Mouse (Mus musculus): ENCODE data around the gene Mrgpre. TPM values are rescaled to one million over a fixed set of nuclear protein-coding genes. Genes with fewer than 3 reads are reported as not detected.

Gene Mrgpre
- polyA plus RNA-seq, 1 experiment from 2014 or later = 1.4 TPM

DNA sequence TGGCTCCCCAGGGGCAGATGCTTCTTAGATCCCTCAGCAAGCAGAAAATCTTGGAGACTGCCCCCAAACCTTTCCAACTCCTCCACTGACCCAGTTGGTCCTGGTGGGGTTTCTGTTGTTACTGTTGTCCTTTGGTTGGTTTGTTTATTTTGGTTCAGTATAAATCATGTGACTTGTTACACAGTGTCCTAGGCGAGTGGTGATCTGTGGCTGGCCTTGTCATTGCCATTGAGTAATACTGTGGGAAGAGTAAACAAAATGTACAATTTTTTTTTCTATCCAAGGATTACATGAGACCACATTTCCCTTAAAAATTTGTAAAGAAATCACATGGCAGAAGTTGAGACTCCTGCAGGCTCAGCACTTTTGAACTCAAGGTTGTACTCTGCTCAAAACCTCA is 14.8 kb downstream of the Mrgpre start:
- no peak for ATAC-seq (replicated peaks; ENCODE audit: insufficient number of reproducible peaks, insufficient read depth, low FRiP score, low read depth)
- no peak overlapping the region for H3K4me2 ChIP-seq
- no peaks in the 10 kb centered on the region for H3K4me1 ChIP-seq (replicated peaks)
- no peak overlapping the region for H3K4me3 ChIP-seq
- H3K27ac ChIP-seq = no peak overlapping the region
- no peaks in the 10 kb centered on the region for H3K9me3 ChIP-seq (replicated peaks)
- WGBS = 44% methylated on average over 1 of the region's 1 CpGs
- H3K9ac ChIP-seq = no peak overlapping the region
- peaks cover 34% of the 10 kb centered on the region for H3K27me3 ChIP-seq
- H3K36me3 ChIP-seq = no peaks in the 10 kb centered on the region

- Histone ChIP-seq H3K4me1 (replicated peaks) (no peaks in the 10 kb centered on the region), H3K27me3 (peaks cover 39% of the 10 kb centered on the region), H3K27ac (no peak overlapping the region), H3K36me3 (no peaks in the 10 kb centered on the region), H3K9ac (no peak overlapping the region), H3K4me3 (no peak overlapping the region), H3K9me3 (replicated peaks) (no peaks in the 10 kb centered on the region), H3K4me2 (no peak overlapping the region)
- 59% methylated on average over 6 of the region's 6 CpGs for WGBS
- ATAC-seq (replicated peaks; ENCODE audit: insufficient number of reproducible peaks, insufficient read depth, low FRiP score, low read depth) = no peak
Observed at GRCm38 (mm10) chr7:143768267-143768666, 16.0 kb downstream of the Mrgpre start.

GRCm38 (mm10) chr7:143766893-143767292 is 17.4 kb downstream of the Mrgpre start, which contains the start of gene Mrgprg:
Gene Mrgprg (minus strand): TSS chr7:143766993.
- ATAC-seq (replicated peaks; ENCODE audit: insufficient number of reproducible peaks, insufficient read depth, low FRiP score, low read depth) = no peak
- Histone ChIP-seq H3K27me3 (peaks cover 39% of the 10 kb centered on the region), H3K27ac (no peak within 1 kb of the TSS), H3K4me3 (no peak within 1 kb of the TSS), H3K36me3 (no peaks in the 10 kb centered on the region), H3K4me2 (no peak within 1 kb of the TSS), H3K4me1 (replicated peaks) (no peaks in the 10 kb centered on the region), H3K9me3 (replicated peaks) (no peaks in the 10 kb centered on the region), H3K9ac (no peak within 1 kb of the TSS)
- WGBS = 50% methylated on average over 6 of the region's 6 CpGs

GRCm38 (mm10) chr7:143764876-143765530 is 19.3 kb downstream of the Mrgpre start:
- WGBS = 62% methylated on average over 19 of the region's 19 CpGs
- H3K27ac ChIP-seq = no peak overlapping the region
- ATAC-seq (replicated peaks; ENCODE audit: insufficient number of reproducible peaks, insufficient read depth, low FRiP score, low read depth) = no peak
- H3K27me3 ChIP-seq = peaks cover 39% of the 10 kb centered on the region
- no peaks in the 10 kb centered on the region for H3K36me3 ChIP-seq
- H3K4me1 ChIP-seq (replicated peaks) = no peaks in the 10 kb centered on the region
- H3K4me3 ChIP-seq = no peak overlapping the region
- no peaks in the 10 kb centered on the region for H3K9me3 ChIP-seq (replicated peaks)
- no peak overlapping the region for H3K4me2 ChIP-seq
- H3K9ac ChIP-seq = no peak overlapping the region

DNA sequence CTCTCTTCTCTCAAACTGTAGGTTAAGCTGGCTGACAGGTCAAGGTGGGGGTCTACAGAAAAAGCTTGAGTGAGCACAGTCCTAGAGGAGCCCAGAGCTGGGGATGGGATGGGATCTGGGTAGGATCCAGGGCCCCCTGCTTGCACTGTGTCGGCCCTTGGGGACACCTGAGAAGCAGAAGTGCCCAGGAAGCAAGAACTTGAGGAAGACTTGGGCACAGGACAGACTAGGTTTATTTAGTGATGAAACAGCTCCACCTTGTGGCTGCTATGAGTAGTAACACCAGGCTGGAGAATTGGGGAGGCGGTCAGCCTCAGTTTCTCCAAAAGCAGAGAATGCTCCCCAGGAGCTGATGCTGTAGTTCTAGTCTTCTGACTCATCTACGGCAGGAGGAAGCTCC is 20.5 kb downstream of the Mrgpre start:
- Histone ChIP-seq H3K27me3 (peaks cover 43% of the 10 kb centered on the region), H3K9ac (no peak overlapping the region), H3K4me2 (no peak overlapping the region), H3K36me3 (no peaks in the 10 kb centered on the region), H3K4me3 (no peak overlapping the region), H3K9me3 (replicated peaks) (no peaks in the 10 kb centered on the region), H3K27ac (no peak overlapping the region), H3K4me1 (replicated peaks) (no peaks in the 10 kb centered on the region)
- no peak for ATAC-seq (replicated peaks; ENCODE audit: insufficient number of reproducible peaks, insufficient read depth, low FRiP score, low read depth)
- WGBS = 8% methylated on average over 3 of the region's 3 CpGs

DNA sequence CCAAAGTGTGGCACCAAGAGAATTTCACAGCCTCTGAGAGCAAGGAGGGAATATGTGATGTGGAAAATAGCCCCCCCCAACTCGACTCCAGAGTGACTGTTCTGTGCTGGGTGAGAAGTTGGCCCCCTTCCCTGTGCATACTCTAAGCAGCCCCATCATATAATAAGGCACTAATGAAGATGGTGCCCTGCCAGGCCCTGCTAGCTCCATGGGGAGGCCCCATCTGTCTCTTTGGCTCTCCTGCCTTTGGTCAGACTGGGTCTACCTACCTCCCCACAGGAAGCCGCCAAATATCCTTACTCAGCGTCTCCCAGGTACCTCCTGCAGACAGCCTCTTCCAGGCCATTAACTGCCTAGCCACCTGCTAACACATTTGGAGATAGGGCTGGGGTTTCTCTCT is 25.3 kb downstream of the Mrgpre start:
- peaks cover 42% of the 10 kb centered on the region for H3K27me3 ChIP-seq

GRCm38 (mm10) chr7:143757696-143758095 is 26.6 kb downstream of the Mrgpre start:
- no peak for ATAC-seq (replicated peaks; ENCODE audit: insufficient number of reproducible peaks, insufficient read depth, low FRiP score, low read depth)
- Histone ChIP-seq H3K4me2 (peak overlapping the region; percentile 85), H3K27me3 (peaks cover 41% of the 10 kb centered on the region), H3K4me1 (replicated peaks) (peaks cover 18% of the 10 kb centered on the region), H3K9me3 (replicated peaks) (no peaks in the 10 kb centered on the region), H3K36me3 (no peaks in the 10 kb centered on the region), H3K4me3 (no peak overlapping the region; the same call in 1 of the 2 replicates), H3K9ac (no peak overlapping the region), H3K27ac (no peak overlapping the region)
- 59% methylated on average over 3 of the region's 3 CpGs for WGBS

More for the DNA sequence above, 25.3 kb downstream of the Mrgpre start:
- Histone ChIP-seq H3K4me1 (replicated peaks) (peaks cover 14% of the 10 kb centered on the region), H3K4me2 (no peak overlapping the region), H3K36me3 (no peaks in the 10 kb centered on the region), H3K27ac (no peak overlapping the region), H3K9me3 (replicated peaks) (no peaks in the 10 kb centered on the region), H3K4me3 (no peak overlapping the region), H3K9ac (no peak overlapping the region)
- ATAC-seq (replicated peaks; ENCODE audit: insufficient number of reproducible peaks, insufficient read depth, low FRiP score, low read depth) = no peak
- WGBS = 46% methylated on average over 3 of the region's 3 CpGs

GRCm38 (mm10) chr7:143757027-143757390 is 27.3 kb downstream of the Mrgpre start:
- peak overlapping the region; percentile 85 for H3K4me2 ChIP-seq
- peaks cover 41% of the 10 kb centered on the region for H3K27me3 ChIP-seq
- 3% methylated on average over 15 of the region's 15 CpGs for WGBS
- peaks cover 20% of the 10 kb centered on the region for H3K4me1 ChIP-seq (replicated peaks)
- peak; percentile 72 for ATAC-seq (replicated peaks; ENCODE audit: insufficient number of reproducible peaks, insufficient read depth, low FRiP score, low read depth)
- no peak overlapping the region for H3K27ac ChIP-seq
- no peaks in the 10 kb centered on the region for H3K36me3 ChIP-seq
- H3K9me3 ChIP-seq (replicated peaks) = no peaks in the 10 kb centered on the region
- H3K4me3 ChIP-seq = peak overlapping the region; percentile 47
- H3K9ac ChIP-seq = peak overlapping the region; percentile 44; the same call in 1 of the 2 replicates

GRCm38 (mm10) chr7:143756125-143757026 is 27.9 kb downstream of the Mrgpre start, which contains the start of gene Osbpl5:
Gene Osbpl5 (minus strand): TSS chr7:143756985.
- H3K4me1 ChIP-seq (replicated peaks) = peaks cover 23% of the 10 kb centered on the region
- peaks cover 41% of the 10 kb centered on the region for H3K27me3 ChIP-seq
- H3K9ac ChIP-seq = peak within 1 kb of the TSS; percentile 44; the same call in 1 of the 2 replicates
- peak within 1 kb of the TSS; percentile 47 for H3K4me3 ChIP-seq
- peak within 1 kb of the TSS; percentile 85 for H3K4me2 ChIP-seq
- no peak within 1 kb of the TSS for H3K27ac ChIP-seq
- H3K36me3 ChIP-seq = no peaks in the 10 kb centered on the region
- ATAC-seq (replicated peaks; ENCODE audit: insufficient number of reproducible peaks, insufficient read depth, low FRiP score, low read depth) = 0 out of 2 replicates have a peak, but pooled peaks have one; percentile 1
- H3K9me3 ChIP-seq (replicated peaks) = no peaks in the 10 kb centered on the region
- 21% methylated on average over 22 of the region's 22 CpGs for WGBS

DNA sequence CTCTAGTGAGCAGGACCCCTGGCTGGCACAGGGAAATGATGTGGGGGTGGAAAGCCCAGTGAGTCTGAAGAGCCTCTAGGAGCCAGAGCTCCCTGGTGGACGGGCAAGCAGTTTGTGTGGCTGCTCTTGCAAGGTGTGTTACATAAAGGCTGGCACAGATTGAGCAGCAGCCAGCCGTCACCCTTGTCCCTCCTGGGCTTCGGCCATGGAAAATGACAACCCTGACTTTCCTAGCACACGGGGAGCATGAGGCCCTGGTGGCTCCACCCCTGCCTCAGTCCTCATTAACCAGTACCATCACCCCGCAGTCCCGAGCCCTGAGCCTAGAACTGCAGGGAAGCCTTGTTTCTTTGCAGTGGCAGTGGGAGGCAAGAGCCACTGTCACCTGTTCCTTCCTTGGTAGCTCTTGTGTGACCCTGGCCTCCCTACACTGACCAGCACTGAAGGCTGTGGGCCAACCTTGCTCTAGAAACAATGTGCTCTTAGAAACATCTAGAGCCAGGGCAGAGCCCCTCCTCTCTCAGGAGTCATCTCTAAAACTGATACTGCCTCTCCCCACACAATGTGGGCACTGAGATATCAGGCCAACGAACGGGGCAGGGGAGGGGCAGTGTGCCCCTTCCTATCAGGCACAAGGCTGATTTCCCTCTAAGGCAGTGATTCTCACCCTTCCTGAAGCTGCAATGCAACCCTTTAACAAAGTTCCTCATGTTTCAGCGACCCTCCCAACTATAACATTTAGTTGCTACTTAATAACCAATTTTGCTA is 28.8 kb downstream of the Mrgpre start:
- Histone ChIP-seq H3K36me3 (no peaks in the 10 kb centered on the region), H3K27me3 (peaks cover 42% of the 10 kb centered on the region), H3K4me1 (replicated peaks) (peaks cover 23% of the 10 kb centered on the region), H3K9me3 (replicated peaks) (no peaks in the 10 kb centered on the region), H3K4me2 (no peak overlapping the region), H3K9ac (no peak overlapping the region), H3K4me3 (no peak overlapping the region), H3K27ac (no peak overlapping the region)
- WGBS = 68% methylated on average over 9 of the region's 9 CpGs
- ATAC-seq (replicated peaks; ENCODE audit: insufficient number of reproducible peaks, insufficient read depth, low FRiP score, low read depth) = no peak

Measured in heart, embryonic 15.5 days (tissue).